9 mouse cellular contexts compared by ENCODE assay signal in genomic region chr8:94330733-94331132, GRCm38 (mm10). TPM values are rescaled to one million over a fixed set of nuclear protein-coding genes. Genes with fewer than 3 reads are reported as not detected.
A peak's percentile ranks its signal among the peaks of the same experiment; 100 is the strongest.
DNase-seq lines count a peak whose midpoint lies in the region; ATAC-seq and TF ChIP-seq lines count a peak whose summit lies in the region.
"Had no signal": no experiment of that assay in that cellular context is flagged by ENCODE, and none has a peak within 500 bp of the region (broad histone marks: within the 10 kb centered on the region; RNA-seq: fewer than 3 reads in every experiment).

No protein-coding gene starts in this region.

- TF ChIP-seq POLR2A in brain, embryonic 14.5 days (IDR thresholded peaks at IDR 0.05; ENCODE audit: borderline replicate concordance, extremely low read depth, insufficient read depth, insufficient read length, poor library complexity, severe bottlenecking), result no peak

- no peaks in the 10 kb centered on the region for H3K36me3 ChIP-seq in forebrain, embryonic 10.5 days (replicated peaks)
- no peaks in the 10 kb centered on the region for H3K36me3 ChIP-seq in intestine, embryonic 16.5 days (ENCODE audit: control insufficient read depth, insufficient read depth, low read length)
- H3K36me3 ChIP-seq in lung, embryonic 16.5 days (ENCODE audit: control insufficient read depth, insufficient read depth, low read length), result no peaks in the 10 kb centered on the region

- no peaks in the 10 kb centered on the region for H3K9me3 ChIP-seq in forebrain, embryonic 10.5 days
- H3K9me3 ChIP-seq in intestine, embryonic 16.5 days (ENCODE audit: control insufficient read depth, low read length), result no peaks in the 10 kb centered on the region
- H3K9me3 ChIP-seq in lung, embryonic 16.5 days (ENCODE audit: control insufficient read depth, low read length), result no peaks in the 10 kb centered on the region

- H3K4me1 ChIP-seq in forebrain, embryonic 10.5 days, result no peaks in the 10 kb centered on the region
- no peaks in the 10 kb centered on the region for H3K4me1 ChIP-seq in intestine, embryonic 16.5 days (ENCODE audit: control insufficient read depth, insufficient read depth, low read length)
- H3K4me1 ChIP-seq in lung, embryonic 16.5 days (replicated peaks; ENCODE audit: control insufficient read depth, insufficient read depth, low read length), result no peaks in the 10 kb centered on the region; the same call in 1 of the 2 replicates

- peak; percentile 41 for DNase-seq in ovary, postnatal 14 days (ENCODE audit: low spot score)
- no peak for DNase-seq in ovary, postnatal 10 days (ENCODE audit: low spot score)
- DNase-seq in brain, embryonic 14.5 days (ENCODE audit: low read depth), result peak; percentile 87
- DNase-seq in forebrain, embryonic 10.5 days (ENCODE audit: extremely low spot score, low spot score), result peak; percentile 68
- DNase-seq in retina, embryonic 14.5 days (ENCODE audit: low spot score), result peak; percentile 94
- no peak for DNase-seq in frontal cortex, postnatal 10 days (ENCODE audit: low spot score in 2 of 2)

- no peak overlapping the region for H3K9ac ChIP-seq in intestine, embryonic 16.5 days (ENCODE audit: low read depth, low read length)
- no peak overlapping the region for H3K9ac ChIP-seq in lung, embryonic 16.5 days (ENCODE audit: low read length)

- H3K4me3 ChIP-seq in forebrain, embryonic 10.5 days, result no peak overlapping the region
- H3K4me3 ChIP-seq in intestine, embryonic 16.5 days (ENCODE audit: low read length), result no peak overlapping the region
- H3K4me3 ChIP-seq in lung, embryonic 16.5 days (ENCODE audit: low read length), result no peak overlapping the region
- H3K4me3 ChIP-seq: erythroblast, embryonic 14.5 days had no signal

- 32% methylated on average over 4 of the region's 4 CpGs for WGBS in forebrain, embryonic 10.5 days
- 27% methylated on average over 4 of the region's 4 CpGs for WGBS in intestine, embryonic 16.5 days
- 26% methylated on average over 4 of the region's 4 CpGs for WGBS in lung, embryonic 16.5 days

- no peak overlapping the region for H3K27ac ChIP-seq in forebrain, embryonic 10.5 days
- no peak overlapping the region for H3K27ac ChIP-seq in intestine, embryonic 16.5 days (ENCODE audit: low read length)
- no peak overlapping the region for H3K27ac ChIP-seq in lung, embryonic 16.5 days (ENCODE audit: low read length)

- no peaks in the 10 kb centered on the region for H3K27me3 ChIP-seq in forebrain, embryonic 10.5 days (ENCODE audit: poor library complexity, severe bottlenecking)
- H3K27me3 ChIP-seq in intestine, embryonic 16.5 days (replicated peaks; ENCODE audit: control insufficient read depth, insufficient read depth, low read length), result no peaks in the 10 kb centered on the region
- no peaks in the 10 kb centered on the region for H3K27me3 ChIP-seq in lung, embryonic 16.5 days (ENCODE audit: control insufficient read depth, insufficient read depth, low read depth, low read length)

- ATAC-seq in intestine, embryonic 16.5 days, result peak; percentile 67
- ATAC-seq in lung, embryonic 16.5 days (ENCODE audit: low read depth), result peak; percentile 62

- no peak overlapping the region for H3K4me2 ChIP-seq in intestine, embryonic 16.5 days (ENCODE audit: low read depth, low read length)
- H3K4me2 ChIP-seq in lung, embryonic 16.5 days (ENCODE audit: low read depth, low read length), result no peak overlapping the region

- peak; percentile 87 for TF ChIP-seq CTCF in brain, embryonic 14.5 days (IDR thresholded peaks at IDR 0.05; ENCODE audit: borderline replicate concordance, extremely low read depth, insufficient read depth, insufficient read length)

RNA-seq across cellular contexts. Expression of gene Slc12a3, which starts 1.7 kb away (rescaled TPM):
- polyA plus RNA-seq in brain, embryonic 14.5 days (2012; rRNA removed), result 0.29 and 0.41 TPM in 2 replicates
- not detected in 2 replicates for polyA plus RNA-seq in forebrain, embryonic 10.5 days (2016; fragmentation: Nextera tagmentation; extraction: Ambion mirVana)
- polyA plus RNA-seq in intestine, embryonic 16.5 days (2015; fragmentation: Nextera tagmentation; extraction: Ambion mirVana), result 0.05 and 0.06 TPM in 2 replicates
- polyA plus RNA-seq in lung, embryonic 16.5 days (2015; fragmentation: Nextera tagmentation; extraction: Ambion mirVana), result 0.08 and 0.13 TPM in 2 replicates
- polyA plus RNA-seq: erythroblast, embryonic 14.5 days had no signal

RNA-seq across cellular contexts. Expression of gene Herpud1, which starts 55.5 kb away (rescaled TPM):
- polyA plus RNA-seq in brain, embryonic 14.5 days (2012; rRNA removed), result 56.0 and 69.9 TPM in 2 replicates
- polyA plus RNA-seq in forebrain, embryonic 10.5 days (2016; fragmentation: Nextera tagmentation; extraction: Ambion mirVana), result 44.9 and 53.0 TPM in 2 replicates
- 163 and 188 TPM in 2 replicates for polyA plus RNA-seq in intestine, embryonic 16.5 days (2015; fragmentation: Nextera tagmentation; extraction: Ambion mirVana)
- polyA plus RNA-seq in lung, embryonic 16.5 days (2015; fragmentation: Nextera tagmentation; extraction: Ambion mirVana), result 126 and 140 TPM in 2 replicates

Comparison
In these comparisons a context has a peak if more than half of its experiments do, and no peak if none do; other contexts are left out.
1. DNase-seq: peak in ovary, postnatal 14 days (single experiment), brain, embryonic 14.5 days (single experiment), forebrain, embryonic 10.5 days (single experiment) and retina, embryonic 14.5 days (single experiment); none in ovary, postnatal 10 days (single experiment) and frontal cortex, postnatal 10 days (0 of 2).